Mouse (Mus musculus): ENCODE data around the gene Tmem208.

Tmem208 gene

GRCm38 (mm10) chr8:105359208-105359607 is 33.1 kb downstream of the Tmem208 start:
- no peak for DNase-seq

- no peak for DNase-seq
These were observed 33.5 kb downstream of the Tmem208 start for GRCm38 (mm10) chr8:105359646-105360045.

GRCm38 (mm10) chr8:105361751-105362702 is 35.9 kb downstream of the Tmem208 start:
- DNase-seq = no peak

- no peak for DNase-seq
These were observed 41.0 kb downstream of the Tmem208 start for GRCm38 (mm10) chr8:105367107-105367506.

- DNase-seq = no peak
These were observed 46.3 kb downstream of the Tmem208 start for GRCm38 (mm10) chr8:105372473-105372872.

GRCm38 (mm10) chr8:105373032-105373431 is 46.9 kb downstream of the Tmem208 start, which contains the start of gene Plekhg4:
Gene Plekhg4, plus strand, starts transcription at chr8:105373274.
- no peak for DNase-seq

- no peak for DNase-seq
These were observed 48.4 kb downstream of the Tmem208 start for GRCm38 (mm10) chr8:105374513-105374966.

GRCm38 (mm10) chr8:105378673-105379072 is 52.5 kb downstream of the Tmem208 start:
- DNase-seq = no peak

- no peak for DNase-seq
These were observed 54.2 kb downstream of the Tmem208 start for GRCm38 (mm10) chr8:105380308-105380707.

- DNase-seq = no peak
These were observed 57.9 kb downstream of the Tmem208 start for GRCm38 (mm10) chr8:105384070-105384469.
